ENCODE assay signal across 8 mouse cellular contexts in genomic region chr1:93176525-93177332, GRCm38 (mm10). TPM values are rescaled to one million over a fixed set of nuclear protein-coding genes. Genes with fewer than 3 reads are reported as not detected.
DNase-seq lines count a peak whose midpoint lies in the region; ATAC-seq and TF ChIP-seq lines count a peak whose summit lies in the region.

No protein-coding gene starts in this region.

- ATAC-seq in embryonic facial prominence, embryonic 15.5 days (ENCODE audit: insufficient number of reproducible peaks, low FRiP score, low TSS enrichment, low read depth): peak; percentile 85
- peak; percentile 60 for ATAC-seq in heart, embryonic 12.5 days (ENCODE audit: insufficient number of reproducible peaks, low FRiP score)
- ATAC-seq in kidney, embryonic 15.5 days (replicated peaks; ENCODE audit: low FRiP score): peak; percentile 83
- ATAC-seq in limb, embryonic 15.5 days (ENCODE audit: insufficient number of reproducible peaks, low FRiP score, low TSS enrichment, low read depth): peak; percentile 75

- H3K4me2 ChIP-seq in embryonic facial prominence, embryonic 15.5 days (replicated peaks): peak overlapping the region; percentile 83
- H3K4me2 ChIP-seq in heart, embryonic 12.5 days: peak overlapping the region; percentile 81
- H3K4me2 ChIP-seq in kidney, embryonic 15.5 days: peak overlapping the region; percentile 80
- peak overlapping the region; percentile 85 for H3K4me2 ChIP-seq in limb, embryonic 15.5 days
- H3K4me2 ChIP-seq in myocyte (ENCODE audit: low read depth): peak overlapping the region; percentile 64

- DNase-seq in adrenal gland, adult 8-10 months: peak; percentile 26
- DNase-seq in testis, postnatal 14 days (ENCODE audit: low spot score): peak; percentile 57
- DNase-seq in thymus, postnatal 14 days: no peak

- H3K27me3 ChIP-seq in embryonic facial prominence, embryonic 15.5 days: 0 out of 2 replicates have a peak, but pooled peaks cover 3% of the 10 kb centered on the region
- peaks cover 69% of the 10 kb centered on the region for H3K27me3 ChIP-seq in heart, embryonic 12.5 days (replicated peaks)
- no peaks in the 10 kb centered on the region; the same call in 1 of the 2 replicates for H3K27me3 ChIP-seq in kidney, embryonic 15.5 days
- no peaks in the 10 kb centered on the region for H3K27me3 ChIP-seq in limb, embryonic 15.5 days
- H3K27me3 ChIP-seq in myocyte (ENCODE audit: control insufficient read depth, insufficient read depth, insufficient read length): no peaks in the 10 kb centered on the region

- peak overlapping the region; percentile 84 for H3K27ac ChIP-seq in embryonic facial prominence, embryonic 15.5 days (replicated peaks)
- peak overlapping the region; percentile 65 for H3K27ac ChIP-seq in heart, embryonic 12.5 days (ENCODE audit: poor library complexity, severe bottlenecking)
- H3K27ac ChIP-seq in kidney, embryonic 15.5 days: peak overlapping the region; percentile 89
- peak overlapping the region; percentile 83 for H3K27ac ChIP-seq in limb, embryonic 15.5 days

- peak overlapping the region; percentile 39 for H3K4me3 ChIP-seq in embryonic facial prominence, embryonic 15.5 days (replicated peaks)
- peak overlapping the region; percentile 48 for H3K4me3 ChIP-seq in heart, embryonic 12.5 days
- peak overlapping the region; percentile 40 for H3K4me3 ChIP-seq in kidney, embryonic 15.5 days (replicated peaks)
- peak overlapping the region; percentile 37 for H3K4me3 ChIP-seq in limb, embryonic 15.5 days
- no peak overlapping the region for H3K4me3 ChIP-seq in myocyte

- peak overlapping the region; percentile 23; the same call in 1 of the 2 replicates for H3K9ac ChIP-seq in embryonic facial prominence, embryonic 15.5 days
- H3K9ac ChIP-seq in heart, embryonic 12.5 days: peak overlapping the region; percentile 69; the same call in 1 of the 2 replicates
- H3K9ac ChIP-seq in kidney, embryonic 15.5 days: peak overlapping the region; percentile 24; the same call in 1 of the 2 replicates
- peak overlapping the region; percentile 32; the same call in 1 of the 2 replicates for H3K9ac ChIP-seq in limb, embryonic 15.5 days

- no peak for TF ChIP-seq POLR2A in myocyte (IDR thresholded peaks at IDR 0.05; ENCODE audit: insufficient read length, low read depth)

- 2% methylated on average over 36 of the region's 44 CpGs for WGBS in embryonic facial prominence, embryonic 15.5 days
- 4% methylated on average over 43 of the region's 44 CpGs for WGBS in heart, embryonic 12.5 days
- WGBS in kidney, embryonic 15.5 days: 2% methylated on average over 42 of the region's 44 CpGs
- WGBS in limb, embryonic 15.5 days: 4% methylated on average over 37 of the region's 44 CpGs

- no peaks in the 10 kb centered on the region for H3K36me3 ChIP-seq in embryonic facial prominence, embryonic 15.5 days
- no peaks in the 10 kb centered on the region for H3K36me3 ChIP-seq in heart, embryonic 12.5 days
- no peaks in the 10 kb centered on the region for H3K36me3 ChIP-seq in kidney, embryonic 15.5 days
- no peaks in the 10 kb centered on the region for H3K36me3 ChIP-seq in limb, embryonic 15.5 days
- no peaks in the 10 kb centered on the region for H3K36me3 ChIP-seq in myocyte (ENCODE audit: control insufficient read depth, insufficient read depth)

- H3ac ChIP-seq in myocyte (ENCODE audit: control insufficient read depth, insufficient read length): no peak overlapping the region

- peaks cover 25% of the 10 kb centered on the region for H3K4me1 ChIP-seq in embryonic facial prominence, embryonic 15.5 days
- H3K4me1 ChIP-seq in heart, embryonic 12.5 days (replicated peaks): peaks cover 29% of the 10 kb centered on the region
- peaks cover 31% of the 10 kb centered on the region for H3K4me1 ChIP-seq in kidney, embryonic 15.5 days
- peaks cover 41% of the 10 kb centered on the region for H3K4me1 ChIP-seq in limb, embryonic 15.5 days

- H3K9me3 ChIP-seq in embryonic facial prominence, embryonic 15.5 days (replicated peaks): no peaks in the 10 kb centered on the region
- no peaks in the 10 kb centered on the region for H3K9me3 ChIP-seq in heart, embryonic 12.5 days (replicated peaks)
- no peaks in the 10 kb centered on the region for H3K9me3 ChIP-seq in kidney, embryonic 15.5 days (replicated peaks)
- H3K9me3 ChIP-seq in limb, embryonic 15.5 days: no peaks in the 10 kb centered on the region

- H3K79me2 ChIP-seq in myocyte (ENCODE audit: control insufficient read depth, insufficient read depth): no peaks in the 10 kb centered on the region

TF ChIP-seq in myocyte, 11 proteins besides CTCF, POLR2A, EP300 and RAD21:
- peak in 1 of 3 experiments; percentile 6 for TF ChIP-seq MYOD1 (IDR thresholded peaks at IDR 0.05; ENCODE audit: control insufficient read depth in 1 of 3, insufficient read length in 2 of 3, low read depth in 2 of 3)
- TF ChIP-seq TCF12 (IDR thresholded peaks at IDR 0.05; ENCODE audit: insufficient read depth, poor library complexity, severe bottlenecking): no peak
- no peak for TF ChIP-seq SRF (IDR thresholded peaks at IDR 0.05; ENCODE audit: control insufficient read depth, insufficient read length, low read depth)
- no peak for TF ChIP-seq REST (IDR thresholded peaks at IDR 0.05; ENCODE audit: insufficient read depth, insufficient read length)
- no peak for TF ChIP-seq E2F4 (IDR thresholded peaks at IDR 0.05; ENCODE audit: insufficient read depth)
- no peak for TF ChIP-seq USF1 (IDR thresholded peaks at IDR 0.05; ENCODE audit: low read depth)
- TF ChIP-seq MYOG (IDR thresholded peaks at IDR 0.05; ENCODE audit: control insufficient read depth in 1 of 3, insufficient read depth in 1 of 3, insufficient read length in 2 of 3, low read depth in 2 of 3): no peak
- TF ChIP-seq TCF3 (IDR thresholded peaks at IDR 0.05; ENCODE audit: insufficient read length, low read depth): no peak

RNA-seq across cellular contexts. Expression of gene Crocc2, which starts 8.2 kb away (rescaled TPM):
- under 1 TPM in 2 of 4 experiments, not detected in 2; 0.03 TPM for total RNA-seq in adrenal gland, adult 8-10 months (2022)
- polyA plus RNA-seq in embryonic facial prominence, embryonic 15.5 days (2015; fragmentation: Nextera tagmentation; extraction: Ambion mirVana): 2.8 and 5.8 TPM in 2 replicates
- polyA plus RNA-seq in heart, embryonic 12.5 days (2016; fragmentation: Nextera tagmentation; extraction: Ambion mirVana): 0.11 and 0.17 TPM in 2 replicates
- polyA plus RNA-seq in kidney, embryonic 15.5 days (2015; fragmentation: Nextera tagmentation; extraction: Ambion mirVana): 0.19 and 0.25 TPM in 2 replicates
- 0.23 and 0.24 TPM in 2 replicates for polyA plus RNA-seq in limb, embryonic 15.5 days (2015; fragmentation: Nextera tagmentation; extraction: Ambion mirVana)
- not detected for polyA plus RNA-seq in myocyte (2012; fragmentation: generic; extraction: Trizol)

RNA-seq across cellular contexts. Expression of gene 2310007B03Rik, which starts 16.0 kb away (rescaled TPM):
- total RNA-seq in adrenal gland, adult 8-10 months (2022): not detected
- polyA plus RNA-seq in embryonic facial prominence, embryonic 15.5 days (2015; fragmentation: Nextera tagmentation; extraction: Ambion mirVana): 18.3 and 21.8 TPM in 2 replicates
- polyA plus RNA-seq in heart, embryonic 12.5 days (2016; fragmentation: Nextera tagmentation; extraction: Ambion mirVana): not detected in 2 replicates
- 1.2 and 1.4 TPM in 2 replicates for polyA plus RNA-seq in kidney, embryonic 15.5 days (2015; fragmentation: Nextera tagmentation; extraction: Ambion mirVana)
- polyA plus RNA-seq in limb, embryonic 15.5 days (2015; fragmentation: Nextera tagmentation; extraction: Ambion mirVana): 27.6 and 28.8 TPM in 2 replicates
- 0.06 TPM for polyA plus RNA-seq in myocyte (2012; fragmentation: generic; extraction: Trizol)

RNA-seq across cellular contexts. Expression of gene Agxt, which starts 41.7 kb away (rescaled TPM):
- under 1 TPM in 1 of 4 experiments, not detected in 3; 0.26 TPM for total RNA-seq in adrenal gland, adult 8-10 months (2022)
- polyA plus RNA-seq in embryonic facial prominence, embryonic 15.5 days (2015; fragmentation: Nextera tagmentation; extraction: Ambion mirVana): 0.11 TPM in 1 of 2 replicates, not detected in the other
- not detected in 2 replicates for polyA plus RNA-seq in heart, embryonic 12.5 days (2016; fragmentation: Nextera tagmentation; extraction: Ambion mirVana)
- polyA plus RNA-seq in kidney, embryonic 15.5 days (2015; fragmentation: Nextera tagmentation; extraction: Ambion mirVana): 0.38 TPM in 1 of 2 replicates, not detected in the other
- not detected in 2 replicates for polyA plus RNA-seq in limb, embryonic 15.5 days (2015; fragmentation: Nextera tagmentation; extraction: Ambion mirVana)
- polyA plus RNA-seq in myocyte (2012; fragmentation: generic; extraction: Trizol): not detected

RNA-seq across cellular contexts. Expression of gene Sned1, which starts 58.9 kb away (rescaled TPM):
- total RNA-seq in adrenal gland, adult 8-10 months (2022): 10 to 100 TPM; 22.2 to 31.9 (median 26.0) TPM
- 14.4 and 16.0 TPM in 2 replicates for polyA plus RNA-seq in embryonic facial prominence, embryonic 15.5 days (2015; fragmentation: Nextera tagmentation; extraction: Ambion mirVana)
- polyA plus RNA-seq in heart, embryonic 12.5 days (2016; fragmentation: Nextera tagmentation; extraction: Ambion mirVana): 7.2 and 8.1 TPM in 2 replicates
- polyA plus RNA-seq in kidney, embryonic 15.5 days (2015; fragmentation: Nextera tagmentation; extraction: Ambion mirVana): 11.1 and 14.7 TPM in 2 replicates
- polyA plus RNA-seq in limb, embryonic 15.5 days (2015; fragmentation: Nextera tagmentation; extraction: Ambion mirVana): 15.2 and 16.0 TPM in 2 replicates
- polyA plus RNA-seq in myocyte (2012; fragmentation: generic; extraction: Trizol): 0.20 TPM
